Mouse (Mus musculus): ENCODE measurements around the gene Acot7. TPM values are rescaled to one million over a fixed set of nuclear protein-coding genes. Genes with fewer than 3 reads are reported as not detected.

Acot7 gene
- polyA plus RNA-seq, 1 experiment from 2014 or later, result 53.1 TPM

DNA sequence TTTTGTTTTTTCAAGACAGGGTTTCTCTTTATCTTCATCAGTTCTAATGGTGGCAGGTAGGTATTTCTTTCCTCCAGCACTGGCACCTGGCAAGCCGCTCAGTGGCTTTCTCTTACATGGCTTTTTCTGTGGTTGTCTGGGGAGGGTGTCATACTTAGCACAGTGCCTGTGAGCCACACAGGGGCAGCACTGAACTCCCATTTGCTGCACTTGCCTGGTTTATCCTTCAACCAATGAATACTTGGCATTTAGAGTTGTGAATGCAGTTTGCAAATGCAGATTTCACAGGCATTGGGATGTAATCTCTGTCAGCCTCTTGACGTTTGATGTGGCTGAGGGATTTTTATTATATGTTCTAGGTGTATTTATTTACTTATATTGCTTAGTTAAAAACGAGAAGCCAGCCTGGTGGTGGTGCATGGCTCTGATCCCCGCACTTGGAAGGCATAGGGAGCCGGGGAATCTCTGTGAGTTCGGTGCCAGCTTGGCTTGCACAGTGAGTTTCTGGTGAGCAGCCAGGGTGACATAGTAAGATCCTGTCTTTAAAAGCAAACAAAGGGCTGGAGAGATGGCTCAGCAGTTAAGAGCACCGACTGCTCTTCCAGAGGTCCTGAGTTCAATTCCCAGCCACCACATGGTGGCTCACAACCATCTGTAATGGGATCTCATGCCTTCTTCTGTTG is 6.6 kb downstream of the Acot7 start:
- Histone ChIP-seq H3K9ac (ENCODE audit: low read depth, low read length) (no peak overlapping the region), H3K4me1 (ENCODE audit: control insufficient read depth, insufficient read depth, low read length) (peaks cover 20% of the 10 kb centered on the region), H3K4me2 (no peak overlapping the region), H3K36me3 (ENCODE audit: control insufficient read depth, insufficient read depth, low read length) (no peaks in the 10 kb centered on the region), H3K27ac (ENCODE audit: low read depth, low read length) (peak overlapping the region; percentile 97; the same call in 1 of the 2 replicates), H3K9me3 (replicated peaks; ENCODE audit: control insufficient read depth, low read length) (no peaks in the 10 kb centered on the region), H3K27me3 (ENCODE audit: control insufficient read depth, insufficient read depth, low read length) (peaks cover under 1% of the 10 kb centered on the region), H3K4me3 (ENCODE audit: low read depth, low read length) (no peak overlapping the region)
- 58% methylated on average over 7 of the region's 7 CpGs for WGBS (ENCODE audit: insufficient replicate concordance)
- no peak for ATAC-seq (replicated peaks; ENCODE audit: insufficient number of reproducible peaks, low FRiP score, low TSS enrichment)

DNA sequence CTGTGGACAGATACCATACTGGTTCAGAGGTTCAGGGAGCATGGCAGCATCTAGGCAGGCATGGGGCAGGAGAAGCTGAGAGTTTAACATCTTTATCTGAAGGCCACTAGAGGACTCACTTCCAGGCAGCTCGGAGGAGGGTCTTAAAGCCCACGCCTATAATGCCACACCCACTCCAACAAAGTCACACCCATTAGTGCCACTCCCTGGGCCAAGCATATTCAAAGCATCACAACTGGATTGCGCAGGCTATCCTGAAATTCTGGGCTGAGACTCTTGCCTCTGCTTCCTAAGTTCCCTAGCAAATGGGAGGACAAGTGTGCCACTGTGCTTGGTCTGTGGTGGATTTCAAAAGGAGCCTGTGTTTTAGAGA is 7.2 kb downstream of the Acot7 start:
- H3K9ac ChIP-seq (ENCODE audit: low read depth, low read length), result peak overlapping the region; percentile 79
- 3% methylated on average over 3 of the region's 3 CpGs for WGBS (ENCODE audit: insufficient replicate concordance)
- no peaks in the 10 kb centered on the region for H3K36me3 ChIP-seq (ENCODE audit: control insufficient read depth, insufficient read depth, low read length)
- peak overlapping the region; percentile 75 for H3K4me2 ChIP-seq
- peak overlapping the region; percentile 97 for H3K27ac ChIP-seq (ENCODE audit: low read depth, low read length)
- no peaks in the 10 kb centered on the region for H3K9me3 ChIP-seq (replicated peaks; ENCODE audit: control insufficient read depth, low read length)
- H3K4me1 ChIP-seq (ENCODE audit: control insufficient read depth, insufficient read depth, low read length), result peaks cover 26% of the 10 kb centered on the region
- peak overlapping the region; percentile 39 for H3K4me3 ChIP-seq (ENCODE audit: low read depth, low read length)
- no peaks in the 10 kb centered on the region for H3K27me3 ChIP-seq (ENCODE audit: control insufficient read depth, insufficient read depth, low read length)
- ATAC-seq (replicated peaks; ENCODE audit: insufficient number of reproducible peaks, low FRiP score, low TSS enrichment), result peak; percentile 50; the same call in 1 of the 2 replicates

GRCm38 (mm10) chr4:152185510-152186204 is 7.7 kb downstream of the Acot7 start:
- H3K9me3 ChIP-seq (replicated peaks; ENCODE audit: control insufficient read depth, low read length), result no peaks in the 10 kb centered on the region
- H3K4me1 ChIP-seq (ENCODE audit: control insufficient read depth, insufficient read depth, low read length), result peaks cover 31% of the 10 kb centered on the region
- ATAC-seq (replicated peaks; ENCODE audit: insufficient number of reproducible peaks, low FRiP score, low TSS enrichment), result peak; percentile 78
- no peaks in the 10 kb centered on the region for H3K36me3 ChIP-seq (ENCODE audit: control insufficient read depth, insufficient read depth, low read length)
- H3K4me2 ChIP-seq, result peak overlapping the region; percentile 75
- peak overlapping the region; percentile 39 for H3K4me3 ChIP-seq (ENCODE audit: low read depth, low read length)
- H3K27me3 ChIP-seq (ENCODE audit: control insufficient read depth, insufficient read depth, low read length), result no peaks in the 10 kb centered on the region
- H3K9ac ChIP-seq (ENCODE audit: low read depth, low read length), result peak overlapping the region; percentile 79
- H3K27ac ChIP-seq (ENCODE audit: low read depth, low read length), result peak overlapping the region; percentile 97
- under 1% methylated on average over 19 of the region's 19 CpGs for WGBS (ENCODE audit: insufficient replicate concordance)

GRCm38 (mm10) chr4:152186205-152187082 is 8.5 kb downstream of the Acot7 start:
- no peaks in the 10 kb centered on the region for H3K27me3 ChIP-seq (ENCODE audit: control insufficient read depth, insufficient read depth, low read length)
- H3K27ac ChIP-seq (ENCODE audit: low read depth, low read length), result peak overlapping the region; percentile 97
- ATAC-seq (replicated peaks; ENCODE audit: insufficient number of reproducible peaks, low FRiP score, low TSS enrichment), result no peak; the same call in 1 of the 2 replicates
- no peaks in the 10 kb centered on the region for H3K36me3 ChIP-seq (ENCODE audit: control insufficient read depth, insufficient read depth, low read length)
- H3K4me3 ChIP-seq (ENCODE audit: low read depth, low read length), result peak overlapping the region; percentile 39
- no peaks in the 10 kb centered on the region for H3K9me3 ChIP-seq (replicated peaks; ENCODE audit: control insufficient read depth, low read length)
- peaks cover 37% of the 10 kb centered on the region for H3K4me1 ChIP-seq (ENCODE audit: control insufficient read depth, insufficient read depth, low read length)
- H3K4me2 ChIP-seq, result peak overlapping the region; percentile 75
- 32% methylated on average over 14 of the region's 14 CpGs for WGBS (ENCODE audit: insufficient replicate concordance)
- H3K9ac ChIP-seq (ENCODE audit: low read depth, low read length), result peak overlapping the region; percentile 79

DNA sequence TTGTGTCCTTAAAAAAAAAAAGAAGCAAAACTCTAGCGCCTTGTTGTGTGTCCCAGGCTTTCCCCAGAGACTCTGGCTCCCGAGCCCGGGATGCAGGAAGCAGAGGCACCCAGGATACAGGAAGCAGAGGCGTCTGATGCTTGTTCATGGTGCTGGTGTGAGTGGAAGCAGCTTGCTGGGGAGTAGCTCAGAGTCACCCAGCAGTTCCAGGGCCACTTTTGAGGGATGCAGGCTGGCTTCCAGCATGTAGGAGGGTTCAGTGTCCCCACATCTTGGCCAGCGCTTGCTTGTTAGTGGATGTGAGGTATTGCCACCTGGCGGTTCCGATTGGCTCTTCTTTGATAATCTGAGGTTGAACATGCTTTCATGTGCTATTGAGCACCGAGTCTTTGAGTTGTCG is 9.2 kb downstream of the Acot7 start:
- Histone ChIP-seq H3K36me3 (ENCODE audit: control insufficient read depth, insufficient read depth, low read length) (no peaks in the 10 kb centered on the region), H3K27ac (ENCODE audit: low read depth, low read length) (peak overlapping the region; percentile 23; the same call in 1 of the 2 replicates), H3K4me2 (peak overlapping the region; percentile 75), H3K9ac (ENCODE audit: low read depth, low read length) (no peak overlapping the region), H3K4me3 (ENCODE audit: low read depth, low read length) (no peak overlapping the region), H3K27me3 (ENCODE audit: control insufficient read depth, insufficient read depth, low read length) (no peaks in the 10 kb centered on the region), H3K4me1 (ENCODE audit: control insufficient read depth, insufficient read depth, low read length) (peaks cover 37% of the 10 kb centered on the region), H3K9me3 (replicated peaks; ENCODE audit: control insufficient read depth, low read length) (no peaks in the 10 kb centered on the region)
- WGBS (ENCODE audit: insufficient replicate concordance), result 80% methylated on average over 9 of the region's 9 CpGs
- no peak for ATAC-seq (replicated peaks; ENCODE audit: insufficient number of reproducible peaks, low FRiP score, low TSS enrichment)

DNA sequence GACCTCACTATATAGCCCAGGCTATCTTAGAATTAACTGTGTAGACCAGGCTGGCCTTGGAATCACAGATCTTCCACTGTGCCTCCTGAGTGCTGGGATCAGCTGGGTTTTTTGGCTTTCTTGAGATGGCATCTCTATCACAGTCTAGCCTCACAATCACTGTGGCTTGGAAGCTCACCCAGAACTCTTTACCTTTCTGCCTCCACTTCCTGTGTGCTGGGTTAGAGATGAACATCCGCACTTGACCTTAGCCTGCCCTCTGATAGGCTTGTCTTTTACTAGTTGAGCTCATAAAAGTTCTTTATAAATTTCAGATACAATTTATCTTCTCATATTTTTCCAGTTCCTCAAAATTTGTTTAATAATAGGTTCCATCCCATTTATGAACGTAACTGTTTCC is 10.7 kb downstream of the Acot7 start:
- ATAC-seq (replicated peaks; ENCODE audit: insufficient number of reproducible peaks, low FRiP score, low TSS enrichment), result no peak
- WGBS (ENCODE audit: insufficient replicate concordance), result 88% methylated on average over 2 of the region's 2 CpGs
- H3K27ac ChIP-seq (ENCODE audit: low read depth, low read length), result no peak overlapping the region
- no peak overlapping the region for H3K4me3 ChIP-seq (ENCODE audit: low read depth, low read length)
- H3K27me3 ChIP-seq (ENCODE audit: control insufficient read depth, insufficient read depth, low read length), result no peaks in the 10 kb centered on the region
- no peaks in the 10 kb centered on the region for H3K36me3 ChIP-seq (ENCODE audit: control insufficient read depth, insufficient read depth, low read length)
- peaks cover 37% of the 10 kb centered on the region for H3K4me1 ChIP-seq (ENCODE audit: control insufficient read depth, insufficient read depth, low read length)
- H3K9me3 ChIP-seq (replicated peaks; ENCODE audit: control insufficient read depth, low read length), result no peaks in the 10 kb centered on the region
- no peak overlapping the region for H3K9ac ChIP-seq (ENCODE audit: low read depth, low read length)
- H3K4me2 ChIP-seq, result no peak overlapping the region

- Histone ChIP-seq H3K36me3 (ENCODE audit: control insufficient read depth, insufficient read depth, low read length) (no peaks in the 10 kb centered on the region), H3K4me2 (no peak overlapping the region), H3K27me3 (ENCODE audit: control insufficient read depth, insufficient read depth, low read length) (no peaks in the 10 kb centered on the region), H3K9ac (ENCODE audit: low read depth, low read length) (no peak overlapping the region), H3K4me1 (ENCODE audit: control insufficient read depth, insufficient read depth, low read length) (peaks cover 37% of the 10 kb centered on the region), H3K27ac (ENCODE audit: low read depth, low read length) (no peak overlapping the region), H3K9me3 (replicated peaks; ENCODE audit: control insufficient read depth, low read length) (no peaks in the 10 kb centered on the region), H3K4me3 (ENCODE audit: low read depth, low read length) (no peak overlapping the region)
- ATAC-seq (replicated peaks; ENCODE audit: insufficient number of reproducible peaks, low FRiP score, low TSS enrichment), result no peak
- 78% methylated on average over 6 of the region's 6 CpGs for WGBS (ENCODE audit: insufficient replicate concordance)
Observed at GRCm38 (mm10) chr4:152189071-152189470, 11.1 kb downstream of the Acot7 start.

- Histone ChIP-seq H3K4me2 (no peak overlapping the region; the same call in 1 of the 2 replicates), H3K4me1 (ENCODE audit: control insufficient read depth, insufficient read depth, low read length) (peaks cover 37% of the 10 kb centered on the region), H3K9ac (ENCODE audit: low read depth, low read length) (0 out of 2 replicates have a peak overlapping the region, but pooled peaks have one; percentile 18), H3K36me3 (ENCODE audit: control insufficient read depth, insufficient read depth, low read length) (no peaks in the 10 kb centered on the region), H3K9me3 (replicated peaks; ENCODE audit: control insufficient read depth, low read length) (no peaks in the 10 kb centered on the region), H3K27ac (ENCODE audit: low read depth, low read length) (no peak overlapping the region), H3K4me3 (ENCODE audit: low read depth, low read length) (no peak overlapping the region), H3K27me3 (ENCODE audit: control insufficient read depth, insufficient read depth, low read length) (no peaks in the 10 kb centered on the region)
- 67% methylated on average over 4 of the region's 4 CpGs for WGBS (ENCODE audit: insufficient replicate concordance)
- ATAC-seq (replicated peaks; ENCODE audit: insufficient number of reproducible peaks, low FRiP score, low TSS enrichment), result no peak
Observed at GRCm38 (mm10) chr4:152189691-152190090, 11.8 kb downstream of the Acot7 start.

Data from heart, embryonic 11.5 days (tissue).